Mouse (Mus musculus): ENCODE results near the gene Olfr231. TPM values are rescaled to one million over a fixed set of nuclear protein-coding genes. Genes with fewer than 3 reads are reported as not detected.

Olfr231 gene
- polyA plus RNA-seq (2012; rRNA removed), result not detected in 2 replicates

DNA sequence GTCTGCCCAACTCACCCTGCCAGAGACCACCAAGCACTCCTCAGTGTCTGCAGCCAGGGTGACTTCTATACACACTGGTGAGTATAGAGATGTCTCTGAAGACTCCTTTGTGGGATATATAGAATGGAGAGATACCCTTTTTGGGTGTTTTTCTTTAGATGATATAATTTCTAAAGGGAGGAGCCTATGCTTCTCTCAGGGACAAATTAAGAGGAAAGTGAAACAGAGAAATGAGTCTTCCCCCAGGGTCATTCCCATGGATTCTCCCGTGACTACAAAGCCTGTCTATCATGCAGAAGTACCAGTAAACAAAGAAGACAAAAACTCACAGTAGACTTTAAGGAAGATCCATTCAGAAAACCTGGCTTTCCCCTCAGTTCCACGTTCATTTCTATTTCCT lies at the start of gene Olfr231:
Olfr231 (minus strand) TSS at position 101 of the 400 bp plus-strand sequence.
- WGBS, result 52% methylated on average over 2 of the region's 2 CpGs
- DNase-seq (ENCODE audit: low read depth, low spot score), result no peak

GRCm38 (mm10) chr1:174169024-174169423 lies 48.1 kb upstream of the Olfr231 start:
- DNase-seq (ENCODE audit: low read depth, low spot score), result no peak

GRCm38 (mm10) chr1:174159095-174159494 lies 38.1 kb upstream of the Olfr231 start:
- DNase-seq (ENCODE audit: low read depth, low spot score), result no peak
- WGBS, result 88% methylated on average over 10 of the region's 10 CpGs

- DNase-seq (ENCODE audit: low read depth, low spot score), result no peak
- WGBS, result 74% methylated on average over 1 of the region's 1 CpGs
These were observed 37.5 kb upstream of the Olfr231 start for GRCm38 (mm10) chr1:174158512-174158911.

DNA sequence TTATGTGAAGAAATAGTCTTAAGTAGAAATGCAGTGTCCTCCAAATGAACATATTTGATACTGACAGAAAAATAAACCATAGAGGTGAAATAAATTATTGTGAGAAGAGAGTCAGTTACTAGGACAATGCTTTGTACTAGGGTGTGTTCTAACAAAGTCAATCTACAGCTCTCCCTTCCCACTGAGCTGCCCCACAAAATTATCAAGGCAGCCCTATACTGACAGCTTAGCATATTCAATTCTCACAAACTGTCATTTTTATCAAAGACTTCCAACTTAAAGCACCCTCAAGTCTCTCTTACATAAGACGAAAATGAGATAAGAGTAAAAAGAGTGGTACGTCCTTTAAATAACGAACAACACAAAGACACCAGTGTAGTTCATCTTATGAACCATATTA lies 36.7 kb upstream of the Olfr231 start:
- DNase-seq (ENCODE audit: low read depth, low spot score), result no peak
- whole genome bisulfite sequencing, result 90% methylated on average over 3 of the region's 3 CpGs

GRCm38 (mm10) chr1:174155333-174155732 lies 34.4 kb upstream of the Olfr231 start, which contains the start of gene Olfr420:
Gene Olfr420, plus strand, starts transcription at chr1:174155633.
- no peak for DNase-seq (ENCODE audit: low read depth, low spot score)
- 76% methylated on average over 1 of the region's 1 CpGs for WGBS

GRCm38 (mm10) chr1:174149289-174149688 lies 28.3 kb upstream of the Olfr231 start:
- 91% methylated on average over 2 of the region's 2 CpGs for WGBS
- DNase-seq (ENCODE audit: low read depth, low spot score), result no peak

DNA sequence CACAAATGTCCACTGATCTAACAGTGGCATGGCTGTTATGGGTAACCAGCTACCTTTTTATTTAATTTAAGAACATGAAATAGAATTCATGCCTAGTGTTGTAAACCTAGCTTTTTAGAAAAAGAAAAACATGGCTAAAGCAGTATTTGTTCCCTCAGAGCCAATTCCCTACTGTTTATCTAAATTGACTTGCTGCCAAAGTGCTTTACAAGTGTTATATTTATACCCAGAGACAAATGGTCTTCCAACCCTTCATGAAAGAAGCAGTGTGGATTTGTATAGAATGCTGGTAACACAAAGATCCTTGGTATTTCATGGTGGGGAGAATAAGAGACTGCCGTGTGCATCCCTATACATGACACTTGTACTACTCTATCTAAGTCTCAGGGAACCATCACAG lies 25.7 kb upstream of the Olfr231 start:
- no peak for DNase-seq (ENCODE audit: low read depth, low spot score)
- WGBS, result 69% methylated on average over 1 of the region's 1 CpGs

GRCm38 (mm10) chr1:174141384-174141783 lies 20.4 kb upstream of the Olfr231 start:
- WGBS, result 49% methylated on average over 2 of the region's 2 CpGs

DNA sequence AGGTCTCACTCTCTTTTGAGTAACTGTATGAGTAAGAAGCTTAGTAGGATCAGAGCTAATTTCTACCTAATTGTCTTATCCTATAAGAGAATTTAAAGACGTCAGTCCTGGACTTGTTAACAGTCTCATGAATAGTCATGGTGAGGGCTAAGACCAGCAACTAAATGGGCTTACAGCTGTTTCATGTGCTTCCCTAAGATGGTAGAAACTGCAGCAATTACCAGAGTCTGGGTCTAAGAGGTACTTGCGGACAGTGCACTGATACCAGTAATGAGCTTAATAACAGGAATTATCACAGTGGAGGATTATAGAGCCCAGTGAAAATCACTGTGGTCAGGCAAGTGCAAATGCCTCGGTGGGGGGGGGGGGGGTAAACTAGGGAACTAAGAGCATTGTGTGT lies 11.0 kb upstream of the Olfr231 start:
- WGBS, result 79% methylated on average over 3 of the region's 3 CpGs
- no peak for DNase-seq (ENCODE audit: low read depth, low spot score)

More at GRCm38 (mm10) chr1:174141384-174141783, 20.4 kb upstream of the Olfr231 start:
- no peak for DNase-seq (ENCODE audit: low read depth, low spot score)

- WGBS, result 84% methylated on average over 3 of the region's 3 CpGs
These were observed 10.3 kb upstream of the Olfr231 start, which contains the start of gene Olfr424 for GRCm38 (mm10) chr1:174131217-174131616. Gene Olfr424, plus strand, starts transcription at chr1:174131517.

GRCm38 (mm10) chr1:174103735-174104134 lies 17.2 kb downstream of the Olfr231 start:
- 70% methylated on average over 2 of the region's 2 CpGs for WGBS
- DNase-seq (ENCODE audit: low read depth, low spot score), result no peak

More at GRCm38 (mm10) chr1:174131217-174131616, 10.3 kb upstream of the Olfr231 start, which contains the start of gene Olfr424:
- DNase-seq (ENCODE audit: low read depth, low spot score), result no peak

DNA sequence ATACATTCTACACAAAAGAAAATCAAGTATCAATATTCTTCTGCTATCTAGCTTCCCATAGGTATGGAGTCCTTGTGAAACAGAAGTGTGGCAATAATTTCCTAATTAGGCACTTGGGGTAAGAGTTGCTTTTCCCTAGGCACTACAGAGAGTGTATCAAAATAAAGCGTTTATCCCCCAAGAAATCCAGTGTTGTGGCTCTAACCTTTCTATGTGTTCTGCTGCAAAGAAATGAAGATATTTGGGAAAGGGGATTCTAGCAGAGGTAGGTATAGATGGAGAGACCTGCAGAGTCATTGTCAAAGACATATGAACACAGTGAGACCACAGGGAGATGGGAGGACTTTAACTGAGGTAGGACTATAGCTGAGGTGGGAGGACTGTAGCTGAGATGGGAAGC lies 24.4 kb downstream of the Olfr231 start, which contains the start of gene Olfr427:
Olfr427 (plus strand) TSS at position 301 of the 400 bp plus-strand sequence.
- 85% methylated on average over 1 of the region's 1 CpGs for WGBS

DNA sequence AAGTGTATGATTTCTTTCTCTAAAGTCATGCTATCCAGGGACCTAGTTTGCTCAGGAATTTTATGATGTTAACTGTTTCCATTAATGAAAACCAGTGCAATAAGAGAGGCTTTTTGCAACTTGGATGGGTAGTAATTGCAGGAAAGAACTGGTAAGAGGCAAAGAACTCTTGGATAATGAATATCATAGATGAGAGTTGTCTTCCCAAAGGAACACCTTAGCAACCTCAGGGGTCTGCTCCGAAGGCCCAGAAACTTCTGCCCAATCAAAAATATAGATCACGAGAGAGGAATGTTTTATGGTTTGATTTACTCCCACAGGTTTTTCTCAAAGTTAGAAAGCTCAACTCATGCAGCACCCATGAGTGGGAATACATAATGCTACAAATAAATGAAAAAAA lies 36.9 kb downstream of the Olfr231 start, which contains the start of gene Olfr429:
Olfr429 (plus strand) TSS at position 301 of the 400 bp plus-strand sequence.
- WGBS, result 83% methylated on average over 2 of the region's 2 CpGs

More for the DNA sequence above, 24.4 kb downstream of the Olfr231 start, which contains the start of gene Olfr427:
- DNase-seq (ENCODE audit: low read depth, low spot score), result no peak

GRCm38 (mm10) chr1:174066305-174066704 lies 54.7 kb downstream of the Olfr231 start, which contains the start of gene Olfr430:
Gene Olfr430, plus strand, starts transcription at chr1:174066605.
- DNase-seq (ENCODE audit: low read depth, low spot score), result no peak
- WGBS, result 93% methylated on average over 3 of the region's 3 CpGs

More for the DNA sequence above, 36.9 kb downstream of the Olfr231 start, which contains the start of gene Olfr429:
- DNase-seq (ENCODE audit: low read depth, low spot score), result no peak

Other genes starting within 250 kb of the Olfr231 start
- gene Ifi211, start 208.1 kb downstream of the Olfr231 start, polyA plus RNA-seq (2012; rRNA removed), result 0.31 and 0.45 TPM in 2 replicates
- 1.6 and 1.7 TPM in 2 replicates for gene Mndal, start 178.7 kb downstream of the Olfr231 start, polyA plus RNA-seq (2012; rRNA removed)
- 2.6 and 3.7 TPM in 2 replicates for gene Ifi203, start 178.5 kb downstream of the Olfr231 start, polyA plus RNA-seq (2012; rRNA removed)
- 0.14 and 0.17 TPM in 2 replicates for gene Ifi202b, start 138.4 kb downstream of the Olfr231 start, polyA plus RNA-seq (2012; rRNA removed)
- 0.47 and 0.67 TPM in 2 replicates for gene Ifi205, start 89.4 kb downstream of the Olfr231 start, polyA plus RNA-seq (2012; rRNA removed)
- 0.10 and 0.11 TPM in 2 replicates for gene Olfr433, start 80.5 kb downstream of the Olfr231 start, polyA plus RNA-seq (2012; rRNA removed)
- not detected in 2 replicates for gene Olfr432, start 72.0 kb downstream of the Olfr231 start, polyA plus RNA-seq (2012; rRNA removed)
- gene Olfr430, start 54.6 kb downstream of the Olfr231 start, polyA plus RNA-seq (2012; rRNA removed), result not detected in 2 replicates
- not detected in 2 replicates for gene Olfr429, start 36.8 kb downstream of the Olfr231 start, polyA plus RNA-seq (2012; rRNA removed)
- gene Olfr427, start 24.3 kb downstream of the Olfr231 start, polyA plus RNA-seq (2012; rRNA removed), result not detected in 2 replicates
- gene Olfr424, start 10.4 kb upstream of the Olfr231 start, polyA plus RNA-seq (2012; rRNA removed), result not detected in 2 replicates
- gene Olfr420, start 34.5 kb upstream of the Olfr231 start, polyA plus RNA-seq (2012; rRNA removed), result not detected in 2 replicates
- not detected in 2 replicates for gene Spta1, start 51.6 kb upstream of the Olfr231 start, polyA plus RNA-seq (2012; rRNA removed)
- 0.07 TPM in 1 of 2 replicates, not detected in the other for gene Olfr419, start 130.9 kb upstream of the Olfr231 start, polyA plus RNA-seq (2012; rRNA removed)
- 12.2 and 16.5 TPM in 2 replicates for gene Mptx1, start 209.4 kb upstream of the Olfr231 start, polyA plus RNA-seq (2012; rRNA removed)
- gene Olfr417, start 244.0 kb upstream of the Olfr231 start, polyA plus RNA-seq (2012; rRNA removed), result not detected in 2 replicates